Mouse (Mus musculus) heart, embryonic 14.5 days (tissue): ENCODE results near the gene Phf20. TPM values are rescaled to one million over a fixed set of nuclear protein-coding genes. Genes with fewer than 3 reads are reported as not detected.
A peak's percentile ranks its signal among the peaks of the same experiment; 100 is the strongest.

Source experiments
- ATAC-seq: fragments of 200-750 bp; cut with Nextera tagmentation; 2 replicates; pipeline ENCODE4 v1.8.0; 2017; ENCODE audit warnings: low read depth, moderate TSS enrichment; ENCODE audit not compliant: insufficient number of reproducible peaks, insufficient read depth, low FRiP score
- H3K27ac ChIP-seq, 2 experiments: fragments of 200-500 bp in 1 of 2; fragments of 300-500 bp in 1 of 2; sonication (generic) in 1 of 2; replicated peaks in 1 of 2; 2 replicates each; pipeline ENCODE4 v1.5.1; 2012 to 2014; ENCODE audit warnings: low read depth in 2 of 2, low read length in 2 of 2, control low read depth in 1 of 2, mild to moderate bottlenecking in 1 of 2, mixed read lengths in 1 of 2; ENCODE audit not compliant: control insufficient read depth in 1 of 2, insufficient read depth in 1 of 2
- H3K27me3 ChIP-seq: fragments of 300-500 bp; sonication (generic); 2 replicates; pipeline ENCODE4 v1.6.1; 2014; ENCODE audit warnings: mild to moderate bottlenecking, low read length, control low read depth; ENCODE audit not compliant: control insufficient read depth, insufficient read depth
- H3K36me3 ChIP-seq: fragments of 300-500 bp; sonication (generic); 2 replicates; pipeline ENCODE4 v1.6.1; 2014; ENCODE audit warnings: mild to moderate bottlenecking, control low read depth, low read length, mixed read lengths; ENCODE audit not compliant: control insufficient read depth, insufficient read depth
- H3K4me1 ChIP-seq, 2 experiments: fragments of 200-500 bp in 1 of 2; fragments of 300-500 bp in 1 of 2; sonication (generic) in 1 of 2; 2 replicates each; pipeline ENCODE4 v1.6.1; 2012 to 2014; ENCODE audit warnings: low read length in 2 of 2, control low read depth in 1 of 2, mixed read lengths in 1 of 2; ENCODE audit not compliant: control insufficient read depth in 2 of 2, insufficient read depth in 2 of 2
- H3K4me2 ChIP-seq: fragments of 300-500 bp; sonication (generic); 2 replicates; pipeline ENCODE4 v1.6.1; 2014; ENCODE audit warnings: mild to moderate bottlenecking, low read length
- H3K4me3 ChIP-seq, 2 experiments: fragments of 200-500 bp in 1 of 2; fragments of 300-500 bp in 1 of 2; sonication (generic) in 1 of 2; 2 replicates each; pipeline ENCODE4 v1.5.1; 2012 to 2014; ENCODE audit warnings: low read length in 2 of 2, mild to moderate bottlenecking in 2 of 2, control low read depth in 1 of 2, low read depth in 1 of 2, moderate library complexity in 1 of 2; ENCODE audit not compliant: control insufficient read depth in 1 of 2, insufficient read depth in 1 of 2
- H3K9ac ChIP-seq: fragments of 300-500 bp; sonication (generic); 2 replicates; pipeline ENCODE4 v1.6.1; 2014; ENCODE audit warnings: mild to moderate bottlenecking, low read length
- H3K9me3 ChIP-seq: fragments of 300-500 bp; sonication (generic); 2 replicates; pipeline ENCODE4 v1.6.1; 2016; ENCODE audit warnings: low read length, control low read depth; ENCODE audit not compliant: control insufficient read depth
- WGBS: fragments of 180-500 bp; shearing (Covaris S2); extraction: QIAGEN DNeasy Blood & Tissue Kit; methylation state at CpG from one replicate; pipeline ENCODE4 v1.1.7; 2014; 5-methylcytosine and 5-hydroxymethylcytosine counted together
- polyA plus RNA-seq: library from polyadenylated mRNA; unstranded; fragments of >200 nt; fragmentation: Nextera tagmentation; extraction: Ambion mirVana; gene quantifications from 2 replicates; pipeline ENCODE4 v1.2.1, GENCODE M21; 2014

Phf20 gene
- polyA plus RNA-seq, 1 experiment from 2014 or later: 44.6 TPM

- ATAC-seq: no peak
- Histone ChIP-seq H3K9me3 (no peaks in the 10 kb centered on the region), H3K9ac (no peak overlapping the region), H3K4me1 (peaks cover 14 to 42% of the 10 kb centered on the region in 2 experiments), H3K36me3 (peaks cover 12% of the 10 kb centered on the region; the same call in 1 of the 2 replicates), H3K27me3 (no peaks in the 10 kb centered on the region), H3K4me3 (no peak overlapping the region), H3K27ac (no peak overlapping the region), H3K4me2 (no peak overlapping the region)
- 93% methylated on average over 4 of the region's 4 CpGs for WGBS
These were observed 5.2 kb downstream of the Phf20 start for GRCm38 (mm10) chr2:156201486-156201885.

- ATAC-seq: peak; percentile 72
- 0 out of 2 replicates have a peak overlapping the region, but pooled peaks have one; percentile 5 for H3K9ac ChIP-seq
- H3K9me3 ChIP-seq: no peaks in the 10 kb centered on the region
- WGBS: 6% methylated on average over 3 of the region's 3 CpGs
- no peak overlapping the region; a peak in 1 of 4 replicates for H3K4me3 ChIP-seq
- H3K27ac ChIP-seq: peak overlapping the region; percentile 78 to 86
- H3K4me2 ChIP-seq: peak overlapping the region; percentile 41
- no peaks in the 10 kb centered on the region for H3K27me3 ChIP-seq
- H3K36me3 ChIP-seq: peaks cover 20% of the 10 kb centered on the region; the same call in 1 of the 2 replicates
- peaks cover 14 to 36% of the 10 kb centered on the region in 2 experiments for H3K4me1 ChIP-seq
These were observed 6.7 kb downstream of the Phf20 start for GRCm38 (mm10) chr2:156202848-156203437.

GRCm38 (mm10) chr2:156203917-156204316 lies 7.7 kb downstream of the Phf20 start:
- ATAC-seq: no peak
- Histone ChIP-seq H3K36me3 (peaks cover 20% of the 10 kb centered on the region; the same call in 1 of the 2 replicates), H3K27ac (no peak overlapping the region), H3K27me3 (no peaks in the 10 kb centered on the region), H3K9ac (no peak overlapping the region), H3K4me1 (peaks cover 10 to 27% of the 10 kb centered on the region in 2 experiments), H3K4me3 (no peak overlapping the region), H3K4me2 (no peak overlapping the region), H3K9me3 (no peaks in the 10 kb centered on the region)
- 85% methylated on average over 6 of the region's 6 CpGs for WGBS

- 67% methylated on average over 1 of the region's 1 CpGs for WGBS
- Histone ChIP-seq H3K36me3 (peaks cover 11% of the 10 kb centered on the region; the same call in 1 of the 2 replicates), H3K4me2 (no peak overlapping the region), H3K9ac (no peak overlapping the region), H3K9me3 (no peaks in the 10 kb centered on the region), H3K27ac (no peak overlapping the region), H3K4me3 (no peak overlapping the region), H3K4me1 (no peaks in the 10 kb centered on the region), H3K27me3 (no peaks in the 10 kb centered on the region)
- no peak for ATAC-seq
These were observed 21.5 kb downstream of the Phf20 start for GRCm38 (mm10) chr2:156217786-156218185.

GRCm38 (mm10) chr2:156222100-156222499 lies 25.8 kb downstream of the Phf20 start:
- H3K4me1 ChIP-seq: 0 out of 4 replicates have a peak, but pooled peaks cover 0 to 5% of the 10 kb centered on the region in 2 experiments
- no peak overlapping the region for H3K4me2 ChIP-seq
- H3K36me3 ChIP-seq: peaks cover 23% of the 10 kb centered on the region
- H3K27ac ChIP-seq: no peak overlapping the region
- no peak for ATAC-seq
- H3K4me3 ChIP-seq: no peak overlapping the region
- H3K9me3 ChIP-seq: no peaks in the 10 kb centered on the region
- no peaks in the 10 kb centered on the region for H3K27me3 ChIP-seq
- no peak overlapping the region for H3K9ac ChIP-seq

GRCm38 (mm10) chr2:156224043-156224442 lies 27.8 kb downstream of the Phf20 start:
- no peaks in the 10 kb centered on the region for H3K27me3 ChIP-seq
- 0 out of 4 replicates have a peak, but pooled peaks cover 0 to 5% of the 10 kb centered on the region in 2 experiments for H3K4me1 ChIP-seq
- H3K9ac ChIP-seq: no peak overlapping the region
- no peak overlapping the region for H3K4me3 ChIP-seq
- H3K4me2 ChIP-seq: no peak overlapping the region
- 55% methylated on average over 5 of the region's 5 CpGs for WGBS
- 0 out of 4 replicates have a peak overlapping the region, but pooled peaks of 1 of the 2 experiments have one; percentile 35 for H3K27ac ChIP-seq
- no peaks in the 10 kb centered on the region for H3K9me3 ChIP-seq
- peaks cover 37% of the 10 kb centered on the region for H3K36me3 ChIP-seq
- ATAC-seq: no peak

GRCm38 (mm10) chr2:156227689-156228088 lies 31.4 kb downstream of the Phf20 start:
- no peak overlapping the region for H3K4me3 ChIP-seq
- H3K9me3 ChIP-seq: no peaks in the 10 kb centered on the region
- 97% methylated on average over 1 of the region's 1 CpGs for WGBS
- H3K9ac ChIP-seq: no peak overlapping the region
- H3K27ac ChIP-seq: no peak overlapping the region
- H3K27me3 ChIP-seq: no peaks in the 10 kb centered on the region
- H3K4me2 ChIP-seq: no peak overlapping the region
- no peak for ATAC-seq
- H3K36me3 ChIP-seq: peaks cover 57% of the 10 kb centered on the region
- 0 out of 4 replicates have a peak, but pooled peaks cover 0 to 5% of the 10 kb centered on the region in 2 experiments for H3K4me1 ChIP-seq

GRCm38 (mm10) chr2:156229171-156229570 lies 32.9 kb downstream of the Phf20 start:
- Histone ChIP-seq H3K4me2 (no peak overlapping the region), H3K27me3 (no peaks in the 10 kb centered on the region), H3K27ac (no peak overlapping the region), H3K4me1 (no peaks in the 10 kb centered on the region), H3K4me3 (no peak overlapping the region), H3K36me3 (peaks cover 62% of the 10 kb centered on the region), H3K9me3 (no peaks in the 10 kb centered on the region), H3K9ac (no peak overlapping the region)
- no peak for ATAC-seq
- WGBS: 100% methylated on average over 1 of the region's 1 CpGs
